Mouse (Mus musculus) left cerebral cortex, adult 8-10 months (tissue): ENCODE results near the gene Ptpro. TPM values are rescaled to one million over a fixed set of nuclear protein-coding genes. Genes with fewer than 3 reads are reported as not detected.
"Not testable (repeated sequence)": the region's sequence is repeated elsewhere in the genome, so short reads cannot be mapped to it uniquely, and the experiment has no call there.

Source experiments
- DNase-seq, 2 experiments: peaks; one replicate each; pipeline ENCODE4 v3.0.0; 2022; ENCODE audit warnings: low spot score in 2 of 2
- total RNA-seq, 4 experiments: library from RNA; stranded (reverse); gene quantifications; 2 replicates each; pipeline ENCODE4 v1.2.4; 2022

The Ptpro gene
- total RNA-seq, 4 experiments from 2014 or later = 21.6 to 31.7 (median 27.7) TPM

- DNase-seq = no peak
Observed at GRCm38 (mm10) chr6:137443089-137443488, 191.0 kb downstream of the Ptpro start.

- DNase-seq = not testable (repeated sequence)
Observed at GRCm38 (mm10) chr6:137446116-137446515, 194.0 kb downstream of the Ptpro start.

- DNase-seq = peak in 1 of 2 experiments; percentile 15
Observed at GRCm38 (mm10) chr6:137455537-137456041, 203.5 kb downstream of the Ptpro start.

GRCm38 (mm10) chr6:137456064-137456463, 203.9 kb downstream of the Ptpro start:
- DNase-seq = no peak

- no peak for DNase-seq
Observed at GRCm38 (mm10) chr6:137457210-137457609, 205.1 kb downstream of the Ptpro start.

- no peak for DNase-seq
Observed at GRCm38 (mm10) chr6:137458136-137458535, 206.0 kb downstream of the Ptpro start.

- no peak for DNase-seq
Observed at GRCm38 (mm10) chr6:137463771-137464170, 211.7 kb downstream of the Ptpro start.

GRCm38 (mm10) chr6:137465253-137465652, 213.1 kb downstream of the Ptpro start:
- no peak for DNase-seq

GRCm38 (mm10) chr6:137466256-137466655, 214.1 kb downstream of the Ptpro start:
- no peak for DNase-seq

GRCm38 (mm10) chr6:137467696-137468095, 215.6 kb downstream of the Ptpro start:
- DNase-seq = no peak

- DNase-seq = no peak
Observed at GRCm38 (mm10) chr6:137469541-137469940, 217.4 kb downstream of the Ptpro start.

- peak; percentile 49 to 74 for DNase-seq
Observed at GRCm38 (mm10) chr6:137470901-137471598, 218.9 kb downstream of the Ptpro start.

GRCm38 (mm10) chr6:137472129-137472528, 220.0 kb downstream of the Ptpro start:
- no peak for DNase-seq

GRCm38 (mm10) chr6:137473433-137473832, 221.3 kb downstream of the Ptpro start:
- DNase-seq = no peak

- not testable (repeated sequence) for DNase-seq
Observed at GRCm38 (mm10) chr6:137475695-137476094, 223.6 kb downstream of the Ptpro start.

GRCm38 (mm10) chr6:137482891-137483290, 230.8 kb downstream of the Ptpro start:
- DNase-seq = no peak

GRCm38 (mm10) chr6:137487443-137487842, 235.3 kb downstream of the Ptpro start:
- no peak for DNase-seq

- no peak for DNase-seq
Observed at GRCm38 (mm10) chr6:137490115-137490514, 238.0 kb downstream of the Ptpro start.

- DNase-seq = no peak
Observed at GRCm38 (mm10) chr6:137491659-137492058, 239.5 kb downstream of the Ptpro start.

GRCm38 (mm10) chr6:137492582-137492981, 240.5 kb downstream of the Ptpro start:
- no peak for DNase-seq

- DNase-seq = no peak
Observed at GRCm38 (mm10) chr6:137493211-137494135, 241.4 kb downstream of the Ptpro start.

GRCm38 (mm10) chr6:137494136-137494475, 242.0 kb downstream of the Ptpro start:
- no peak for DNase-seq
